Mouse (Mus musculus) midbrain, embryonic 13.5 days (tissue): ENCODE measurements around the gene Tfeb. TPM values are rescaled to one million over a fixed set of nuclear protein-coding genes. Genes with fewer than 3 reads are reported as not detected.

Experiments used
- ATAC-seq: fragments of 200-750 bp; cut with Nextera tagmentation; 2 replicates; pipeline ENCODE4 v1.8.0; 2017; ENCODE audit warnings: mild to moderate bottlenecking, moderate TSS enrichment, moderate library complexity
- H3K27ac ChIP-seq: fragments of 300-500 bp; sonication (generic); 2 replicates; pipeline ENCODE4 v1.5.1; 2015; ENCODE audit warnings: inconsistent platforms, mild to moderate bottlenecking, moderate library complexity
- H3K27me3 ChIP-seq: fragments of 300-500 bp; sonication (generic); 2 replicates; pipeline ENCODE4 v1.6.1; 2015; ENCODE audit warnings: mild to moderate bottlenecking, inconsistent platforms
- H3K36me3 ChIP-seq: fragments of 300-500 bp; sonication (generic); 2 replicates; pipeline ENCODE4 v1.6.1; 2015; ENCODE audit warnings: mild to moderate bottlenecking, inconsistent platforms
- H3K4me1 ChIP-seq: fragments of 300-500 bp; sonication (generic); replicated peaks from 2 replicates; pipeline ENCODE4 v1.6.1; 2015; ENCODE audit warnings: inconsistent platforms
- H3K4me2 ChIP-seq: fragments of 300-500 bp; sonication (generic); replicated peaks from 2 replicates; pipeline ENCODE4 v1.6.1; 2015; ENCODE audit warnings: moderate library complexity, mild to moderate bottlenecking, inconsistent platforms
- H3K4me3 ChIP-seq: fragments of 300-500 bp; sonication (generic); replicated peaks from 2 replicates; pipeline ENCODE4 v1.5.1; 2015; ENCODE audit warnings: mild to moderate bottlenecking, inconsistent platforms
- H3K9ac ChIP-seq: fragments of 300-500 bp; sonication (generic); replicated peaks from 2 replicates; pipeline ENCODE4 v1.6.1; 2015; ENCODE audit warnings: mild to moderate bottlenecking, inconsistent platforms
- H3K9me3 ChIP-seq: fragments of 300-500 bp; sonication (generic); 2 replicates; pipeline ENCODE4 v1.6.1; 2016; ENCODE audit warnings: mild to moderate bottlenecking, inconsistent platforms
- WGBS: fragments of 180-500 bp; shearing (Covaris S2); methylation state at CpG from one replicate; pipeline ENCODE4 v1.1.7; 2015; 5-methylcytosine and 5-hydroxymethylcytosine counted together
- polyA plus RNA-seq: library from polyadenylated mRNA; unstranded; fragments of >200 nt; fragmentation: Nextera tagmentation; extraction: Ambion mirVana; gene quantifications from 2 replicates; pipeline ENCODE4 v1.2.1, GENCODE M21; 2015

Tfeb gene
- polyA plus RNA-seq, 1 experiment from 2014 or later: 2.0 TPM

DNA sequence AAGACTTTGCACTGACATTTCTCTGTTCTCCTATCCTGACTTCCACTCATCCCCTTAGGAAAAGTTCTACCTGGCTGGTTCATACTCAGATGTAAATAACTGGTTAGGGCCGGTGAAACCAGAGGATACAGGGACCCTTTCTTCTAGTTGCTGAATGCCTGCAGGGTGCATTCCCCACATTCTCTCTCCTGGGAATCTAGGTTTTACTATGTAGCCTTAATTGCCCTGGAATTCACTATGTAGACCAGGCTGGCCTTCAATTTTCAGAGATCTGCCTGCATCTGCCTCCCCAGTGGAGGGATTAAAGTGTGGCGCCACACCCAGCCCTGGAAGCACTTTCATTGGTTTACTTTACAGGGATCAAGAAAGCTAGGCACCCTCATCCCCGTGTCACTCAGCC, 45.7 kb downstream of the Tfeb start:
- Histone ChIP-seq H3K4me2 (no peak overlapping the region), H3K4me1 (0 out of 2 replicates have a peak, but pooled peaks cover 3% of the 10 kb centered on the region), H3K27me3 (peaks cover 8% of the 10 kb centered on the region; the same call in 1 of the 2 replicates), H3K36me3 (no peaks in the 10 kb centered on the region), H3K9ac (no peak overlapping the region), H3K9me3 (no peaks in the 10 kb centered on the region), H3K27ac (no peak overlapping the region), H3K4me3 (no peak overlapping the region)
- no peak for ATAC-seq
- 82% methylated on average over 3 of the region's 3 CpGs for WGBS

DNA sequence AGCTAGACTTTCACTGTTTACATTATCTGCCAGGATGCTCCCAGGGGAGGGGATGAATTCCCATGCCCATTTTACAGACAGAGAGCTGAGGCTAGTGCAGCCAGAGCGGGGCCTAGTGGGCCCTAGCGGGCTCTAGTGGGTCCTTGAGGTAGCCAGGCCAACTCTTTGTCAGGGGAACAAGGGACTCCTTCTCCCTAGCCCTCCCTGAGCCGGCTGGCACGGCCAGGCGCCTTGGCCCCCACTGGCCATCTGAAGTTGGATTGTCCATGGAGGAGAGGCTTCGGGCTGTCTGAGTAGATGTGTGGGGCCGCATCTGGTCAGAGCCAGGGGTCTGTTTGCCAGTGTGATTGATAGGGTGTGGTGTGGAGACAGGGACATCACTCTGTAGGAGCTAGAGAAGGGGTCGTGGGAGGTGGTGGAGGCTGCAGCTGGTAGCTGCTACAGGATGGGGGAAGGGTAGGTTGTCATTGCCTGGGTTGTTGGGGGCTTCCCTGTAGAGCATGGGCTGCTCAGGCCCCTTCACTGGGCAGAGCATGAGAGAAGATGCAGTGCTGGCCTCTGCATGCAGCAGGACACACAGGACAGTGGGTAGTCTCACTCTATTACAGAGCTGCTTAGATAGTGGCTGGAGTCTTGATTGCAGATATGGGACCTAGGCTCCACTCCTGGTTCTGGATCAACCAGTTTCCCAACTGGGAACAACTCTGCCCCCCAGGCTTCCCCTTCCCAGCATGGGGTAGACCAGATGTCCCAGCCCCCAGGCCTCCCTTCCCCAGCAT, 46.8 kb downstream of the Tfeb start:
- no peaks in the 10 kb centered on the region for H3K9me3 ChIP-seq

DNA sequence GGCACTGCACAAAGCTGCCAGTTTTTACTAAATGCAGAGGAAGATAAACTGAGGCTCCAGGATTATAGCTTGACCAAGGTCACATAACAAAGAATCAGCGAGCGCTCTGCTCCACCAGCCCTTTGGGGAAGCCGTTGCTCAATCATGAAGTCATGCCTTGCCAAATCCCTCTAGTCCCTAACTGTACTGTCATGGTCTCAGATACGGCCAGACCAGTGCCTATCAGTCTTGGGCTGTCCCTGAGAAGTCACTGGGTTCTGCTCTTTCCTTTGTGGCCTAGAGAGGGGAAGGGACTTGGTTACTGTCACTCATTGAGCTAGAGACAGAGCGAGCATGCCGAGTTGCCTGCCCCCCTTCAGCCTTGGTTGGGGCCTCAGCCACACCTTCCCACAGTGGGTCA, 47.6 kb downstream of the Tfeb start:
- Histone ChIP-seq H3K4me3 (no peak overlapping the region), H3K36me3 (no peaks in the 10 kb centered on the region), H3K27ac (no peak overlapping the region), H3K4me2 (no peak overlapping the region), H3K4me1 (peaks cover 15% of the 10 kb centered on the region), H3K9ac (no peak overlapping the region), H3K27me3 (peaks cover 8% of the 10 kb centered on the region; the same call in 1 of the 2 replicates), H3K9me3 (no peaks in the 10 kb centered on the region)
- no peak for ATAC-seq
- 91% methylated on average over 6 of the region's 6 CpGs for WGBS

More for the DNA sequence above, 46.8 kb downstream of the Tfeb start:
- Histone ChIP-seq H3K27me3 (peaks cover 8% of the 10 kb centered on the region; the same call in 1 of the 2 replicates), H3K9ac (no peak overlapping the region), H3K36me3 (no peaks in the 10 kb centered on the region), H3K4me2 (no peak overlapping the region), H3K4me3 (no peak overlapping the region), H3K4me1 (peaks cover 9% of the 10 kb centered on the region), H3K27ac (no peak overlapping the region)
- ATAC-seq: no peak
- whole genome bisulfite sequencing: 87% methylated on average over 8 of the region's 8 CpGs

DNA sequence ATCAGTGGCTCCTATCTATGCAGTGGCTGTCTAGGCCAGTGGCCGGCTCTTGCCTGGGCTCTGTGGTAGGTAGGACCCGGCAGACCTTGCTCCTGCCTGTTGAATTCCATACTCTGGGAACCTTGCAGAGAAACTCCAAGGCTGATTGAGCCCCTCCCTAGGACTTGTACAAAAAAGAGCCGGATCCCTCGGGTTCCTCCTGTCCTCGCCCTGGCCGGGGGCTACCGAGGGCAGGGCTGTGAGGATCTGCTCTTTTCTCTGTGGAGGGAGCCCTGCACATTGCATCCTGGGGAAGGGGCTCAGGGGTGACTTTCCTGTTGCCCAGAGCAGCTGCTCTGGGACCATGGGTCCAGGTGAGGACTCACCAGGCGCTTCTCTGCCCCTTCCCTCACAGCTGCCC, 50.8 kb downstream of the Tfeb start:
- 46% methylated on average over 8 of the region's 8 CpGs for WGBS
- Histone ChIP-seq H3K9me3 (no peaks in the 10 kb centered on the region), H3K4me1 (peaks cover 20% of the 10 kb centered on the region), H3K4me3 (no peak overlapping the region), H3K36me3 (no peaks in the 10 kb centered on the region), H3K9ac (no peak overlapping the region), H3K27me3 (peaks cover 8% of the 10 kb centered on the region; the same call in 1 of the 2 replicates), H3K4me2 (no peak overlapping the region), H3K27ac (no peak overlapping the region)
- ATAC-seq: no peak

DNA sequence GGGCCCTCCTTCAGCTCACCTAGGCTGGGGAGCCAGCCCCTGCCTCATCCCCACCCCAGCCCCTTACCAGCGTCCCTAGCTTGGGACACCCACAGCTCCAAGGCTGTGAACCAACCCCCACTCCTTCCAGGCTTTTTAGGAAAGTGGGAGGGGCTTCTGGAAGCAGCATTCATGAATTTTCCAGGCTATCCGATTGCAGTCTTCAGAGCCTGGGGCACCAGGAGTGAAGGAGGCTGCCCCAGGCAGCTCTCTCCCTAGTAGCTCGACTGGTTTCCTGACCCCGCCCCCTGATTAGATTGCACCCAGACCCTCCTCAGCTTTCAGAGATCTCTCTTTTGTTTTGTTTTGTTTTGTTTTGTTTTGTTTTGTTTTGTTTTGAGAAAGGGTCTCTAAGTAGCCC, 51.5 kb downstream of the Tfeb start:
- Histone ChIP-seq H3K27me3 (peaks cover 8% of the 10 kb centered on the region; the same call in 1 of the 2 replicates), H3K4me2 (no peak overlapping the region), H3K9me3 (no peaks in the 10 kb centered on the region), H3K4me3 (no peak overlapping the region), H3K36me3 (no peaks in the 10 kb centered on the region), H3K27ac (no peak overlapping the region), H3K9ac (no peak overlapping the region), H3K4me1 (peaks cover 21% of the 10 kb centered on the region)
- no peak for ATAC-seq
- whole genome bisulfite sequencing: 4% methylated on average over 4 of the region's 4 CpGs

DNA sequence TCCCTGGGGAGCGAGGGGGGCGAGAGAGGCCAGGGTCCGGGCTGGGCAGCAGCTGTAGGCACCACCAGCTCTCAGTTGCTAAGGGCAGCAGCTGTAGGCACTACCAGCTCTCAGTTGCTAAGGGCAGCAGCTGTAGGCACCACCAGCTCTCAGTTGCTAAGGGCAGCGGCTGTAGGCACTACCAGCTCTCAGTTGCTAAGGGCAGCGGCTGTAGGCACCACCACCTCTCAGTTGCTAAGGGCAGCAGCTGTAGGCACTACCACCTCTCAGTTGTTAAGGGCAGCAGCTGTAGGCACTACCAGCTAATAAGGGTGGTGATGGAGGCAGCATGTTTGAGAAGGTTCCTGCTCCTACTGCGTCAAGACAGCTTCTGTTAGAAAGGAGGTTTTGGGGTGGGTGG, 52.2 kb downstream of the Tfeb start:
- Histone ChIP-seq H3K36me3 (no peaks in the 10 kb centered on the region), H3K4me3 (no peak overlapping the region), H3K27me3 (peaks cover 8% of the 10 kb centered on the region; the same call in 1 of the 2 replicates), H3K4me1 (peaks cover 21% of the 10 kb centered on the region), H3K9ac (no peak overlapping the region), H3K9me3 (no peaks in the 10 kb centered on the region), H3K4me2 (no peak overlapping the region), H3K27ac (no peak overlapping the region)
- ATAC-seq: no peak
- 50% methylated on average over 6 of the region's 6 CpGs for WGBS

DNA sequence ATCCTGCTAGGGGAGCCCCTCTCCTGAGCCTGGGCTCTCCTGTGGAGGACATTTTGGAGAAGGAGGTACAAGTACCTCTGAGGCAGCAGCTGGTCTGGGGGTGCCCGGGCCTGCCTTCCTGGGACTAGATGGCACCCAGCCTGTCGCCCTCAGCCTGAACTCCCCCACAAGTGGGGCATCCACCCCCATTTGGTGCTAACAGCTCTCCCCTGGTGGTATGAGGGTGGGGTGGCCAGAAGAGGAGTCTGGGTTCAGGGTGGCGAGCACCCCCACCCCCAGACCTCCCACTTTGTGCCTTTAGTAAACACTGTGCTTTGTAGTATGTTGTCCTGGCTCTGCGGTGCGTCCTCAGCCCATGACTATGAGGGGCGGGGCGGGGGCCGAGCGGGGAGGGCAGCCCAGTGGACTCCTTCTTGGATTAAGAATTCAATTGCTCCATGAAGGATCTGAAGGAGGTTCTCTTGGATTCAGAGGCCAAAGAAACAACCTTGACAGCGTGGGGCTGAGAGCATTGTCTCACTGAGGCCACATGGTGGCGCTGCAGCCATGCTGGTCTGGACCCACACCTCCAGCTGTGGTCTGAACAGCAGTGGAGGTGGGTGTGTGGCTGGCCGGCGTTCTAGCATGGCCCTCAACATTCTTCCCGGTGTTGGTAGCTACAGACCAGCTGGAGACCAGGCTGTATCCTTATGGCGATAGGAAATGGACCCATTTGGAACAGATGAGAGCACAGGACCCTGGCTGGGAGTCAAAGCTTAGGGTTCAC, 55.5 kb downstream of the Tfeb start:
- ATAC-seq: peak; percentile 55
- 22% methylated on average over 15 of the region's 15 CpGs for WGBS
- H3K9ac ChIP-seq: no peak overlapping the region

DNA sequence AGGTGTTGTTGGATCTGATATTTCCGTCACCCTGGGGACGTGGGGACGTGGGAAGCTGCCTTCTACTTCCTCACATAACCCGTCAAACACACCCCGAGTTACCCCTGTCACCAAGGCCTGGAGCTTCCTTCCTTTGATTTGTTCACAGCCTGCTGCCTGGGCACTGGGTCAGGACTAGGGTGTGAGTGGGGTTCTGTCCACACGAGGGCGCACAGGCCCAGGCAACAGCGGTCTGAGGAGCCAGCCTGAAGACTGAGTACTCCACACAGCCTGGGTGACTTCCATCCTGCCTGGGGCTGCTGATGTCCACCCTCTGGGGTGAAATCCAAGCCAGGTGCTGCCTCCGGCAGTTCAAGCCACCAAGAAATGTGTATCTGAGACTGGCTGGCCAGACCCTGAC, 56.5 kb downstream of the Tfeb start:
- Histone ChIP-seq H3K9me3 (no peaks in the 10 kb centered on the region), H3K4me1 (peaks cover 27% of the 10 kb centered on the region), H3K4me3 (no peak overlapping the region), H3K9ac (no peak overlapping the region), H3K36me3 (no peaks in the 10 kb centered on the region), H3K4me2 (no peak overlapping the region), H3K27ac (no peak overlapping the region), H3K27me3 (no peaks in the 10 kb centered on the region)
- ATAC-seq: peak; percentile 76
- WGBS: 8% methylated on average over 9 of the region's 9 CpGs

More for the DNA sequence above, 55.5 kb downstream of the Tfeb start:
- no peaks in the 10 kb centered on the region for H3K36me3 ChIP-seq
- H3K9me3 ChIP-seq: no peaks in the 10 kb centered on the region
- H3K4me1 ChIP-seq: peaks cover 31% of the 10 kb centered on the region
- no peak overlapping the region for H3K4me3 ChIP-seq
- no peaks in the 10 kb centered on the region for H3K27me3 ChIP-seq
- no peak overlapping the region for H3K27ac ChIP-seq
- H3K4me2 ChIP-seq: no peak overlapping the region

DNA sequence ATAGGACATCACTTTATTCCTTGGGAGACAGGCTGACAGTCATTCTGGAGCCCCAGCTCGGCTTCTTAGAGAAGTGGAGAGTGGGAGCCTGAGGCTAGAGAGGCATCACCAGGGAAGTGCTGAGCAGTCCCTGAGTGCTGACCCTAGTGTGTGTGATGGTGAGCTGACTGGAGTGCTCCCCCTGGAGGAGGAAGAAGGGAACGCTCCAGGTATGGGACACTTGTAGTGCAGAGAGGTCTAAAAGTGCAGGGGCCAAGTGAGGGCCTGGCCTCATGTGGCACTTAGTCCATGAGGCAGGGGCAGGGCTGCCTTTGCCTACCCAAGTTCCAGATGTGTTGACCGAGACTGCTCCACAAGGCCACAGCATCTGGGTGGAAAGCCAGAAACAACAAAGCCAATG, 58.6 kb downstream of the Tfeb start:
- no peak for ATAC-seq
- H3K4me1 ChIP-seq: peaks cover 19% of the 10 kb centered on the region
- H3K9me3 ChIP-seq: no peaks in the 10 kb centered on the region
- H3K9ac ChIP-seq: no peak overlapping the region
- H3K4me3 ChIP-seq: no peak overlapping the region
- H3K27ac ChIP-seq: no peak overlapping the region
- WGBS: 42% methylated on average over 3 of the region's 3 CpGs
- H3K27me3 ChIP-seq: no peaks in the 10 kb centered on the region
- H3K4me2 ChIP-seq: no peak overlapping the region
- H3K36me3 ChIP-seq: no peaks in the 10 kb centered on the region

DNA sequence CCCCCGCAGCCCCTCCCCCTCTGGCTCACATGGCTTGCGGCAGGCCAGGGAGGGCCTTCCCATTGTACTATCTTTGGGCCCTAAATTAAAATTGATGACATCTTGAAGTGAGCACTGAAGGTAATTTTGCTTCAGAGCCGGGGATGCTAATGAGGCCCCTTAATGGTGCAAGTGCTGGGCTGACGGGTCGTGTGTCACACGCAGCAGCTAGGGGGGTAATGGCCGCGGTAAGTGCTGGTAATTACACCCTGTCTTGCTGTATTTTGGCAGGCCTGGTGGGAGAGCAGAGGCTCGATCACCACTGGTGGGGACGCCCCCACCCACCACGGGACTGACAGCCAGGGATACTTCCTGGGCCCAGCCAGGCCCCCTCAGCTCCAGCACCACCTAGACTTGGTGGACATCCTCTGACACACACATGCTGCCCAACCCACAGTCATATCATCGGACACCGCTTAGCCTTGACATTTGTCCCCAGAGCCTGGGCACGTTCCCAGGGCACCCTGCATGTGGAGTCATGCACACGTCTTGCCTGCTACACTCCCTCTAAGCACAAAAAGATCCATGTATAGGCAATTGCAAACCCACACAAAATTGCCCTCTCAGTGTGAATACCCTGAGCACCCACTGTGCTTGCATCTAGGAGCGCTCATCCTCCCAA, 59.5 kb downstream of the Tfeb start:
- Histone ChIP-seq H3K36me3 (no peaks in the 10 kb centered on the region), H3K4me2 (no peak overlapping the region), H3K9ac (no peak overlapping the region), H3K9me3 (no peaks in the 10 kb centered on the region), H3K4me3 (no peak overlapping the region), H3K27me3 (no peaks in the 10 kb centered on the region), H3K4me1 (peaks cover 19% of the 10 kb centered on the region), H3K27ac (no peak overlapping the region)
- WGBS: 59% methylated on average over 16 of the region's 16 CpGs
- ATAC-seq: 0 out of 2 replicates have a peak, but pooled peaks have one; percentile 6

DNA sequence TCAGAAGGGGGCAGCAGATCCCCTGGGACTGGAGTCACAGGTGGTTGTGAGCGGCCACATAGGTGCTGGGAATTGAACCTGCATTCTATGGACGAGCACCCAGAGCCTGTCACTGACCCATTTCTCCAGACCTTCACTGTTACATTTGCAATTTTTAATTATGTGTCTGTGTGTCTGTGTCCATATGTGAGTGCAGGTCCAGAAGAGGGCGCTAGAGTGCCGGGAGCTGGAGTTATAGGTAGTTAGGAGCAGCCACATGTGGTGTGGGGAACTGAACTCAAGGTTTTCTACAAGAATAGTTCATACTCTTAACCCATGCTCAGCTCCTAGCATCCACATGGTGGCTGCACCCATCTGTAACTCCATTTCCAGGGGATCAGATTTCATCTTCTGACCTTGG, 60.1 kb downstream of the Tfeb start:
- H3K4me1 ChIP-seq: peaks cover 19% of the 10 kb centered on the region
- H3K9me3 ChIP-seq: no peaks in the 10 kb centered on the region
- no peak overlapping the region for H3K27ac ChIP-seq
- WGBS: 71% methylated on average over 4 of the region's 4 CpGs
- no peaks in the 10 kb centered on the region for H3K36me3 ChIP-seq
- no peak overlapping the region for H3K4me2 ChIP-seq
- no peak overlapping the region for H3K9ac ChIP-seq
- no peak for ATAC-seq
- no peaks in the 10 kb centered on the region for H3K27me3 ChIP-seq
- no peak overlapping the region for H3K4me3 ChIP-seq

DNA sequence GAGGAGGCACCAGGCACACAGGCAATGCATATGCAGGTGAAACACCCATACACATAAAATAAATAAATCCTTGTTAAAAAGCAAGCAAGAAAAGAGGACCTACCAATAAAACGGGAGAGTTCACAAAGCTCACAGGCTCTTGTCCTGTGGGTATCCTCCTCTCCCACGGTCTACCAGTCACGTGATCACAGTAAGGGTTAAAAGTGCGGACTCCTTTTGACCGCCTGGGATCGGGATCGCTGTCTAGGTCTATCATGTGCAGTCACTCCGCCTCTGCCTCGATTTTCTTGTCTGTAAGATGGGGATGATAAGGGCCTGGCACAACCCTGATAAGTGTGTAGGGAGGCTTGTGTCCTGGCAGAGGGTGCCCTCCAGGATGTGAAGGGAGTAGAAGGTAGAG, 60.6 kb downstream of the Tfeb start:
- H3K4me1 ChIP-seq: peaks cover 16% of the 10 kb centered on the region
- H3K4me2 ChIP-seq: no peak overlapping the region
- H3K36me3 ChIP-seq: no peaks in the 10 kb centered on the region
- no peaks in the 10 kb centered on the region for H3K27me3 ChIP-seq
- no peaks in the 10 kb centered on the region for H3K9me3 ChIP-seq
- no peak for ATAC-seq
- no peak overlapping the region for H3K4me3 ChIP-seq
- H3K9ac ChIP-seq: no peak overlapping the region
- 85% methylated on average over 9 of the region's 9 CpGs for WGBS
- H3K27ac ChIP-seq: no peak overlapping the region
